Mouse (Mus musculus): Measurements from ENCODE around the gene Gabpb1. TPM values are rescaled to one million over a fixed set of nuclear protein-coding genes. Genes with fewer than 3 reads are reported as not detected.

Gene Gabpb1
- polyA plus RNA-seq, 1 experiment from 2014 or later, result 19.0 TPM

GRCm38 (mm10) chr2:126601918-126602600, 74.1 kb downstream of the Gabpb1 start:
- no peak for ATAC-seq (ENCODE audit: low read depth)
- H3K4me2 ChIP-seq (ENCODE audit: low read depth, low read length), result no peak overlapping the region
- 32% methylated on average over 14 of the region's 14 CpGs for WGBS (ENCODE audit: insufficient replicate concordance)
- peak overlapping the region; percentile 18; the same call in 1 of the 2 replicates for H3K27ac ChIP-seq (ENCODE audit: low read length)
- no peak overlapping the region for H3K9ac ChIP-seq (ENCODE audit: low read depth, low read length)
- H3K27me3 ChIP-seq (ENCODE audit: control insufficient read depth, insufficient read depth, low read depth, low read length), result no peaks in the 10 kb centered on the region
- H3K4me3 ChIP-seq (ENCODE audit: low read depth, low read length), result no peak overlapping the region
- peaks cover 9% of the 10 kb centered on the region for H3K4me1 ChIP-seq (ENCODE audit: control insufficient read depth, low read depth, low read length)
- H3K9me3 ChIP-seq (replicated peaks; ENCODE audit: control insufficient read depth, low read length), result no peaks in the 10 kb centered on the region
- H3K36me3 ChIP-seq (ENCODE audit: control insufficient read depth, insufficient read depth), result no peaks in the 10 kb centered on the region

- Histone ChIP-seq H3K27ac (ENCODE audit: low read length) (no peak overlapping the region), H3K27me3 (ENCODE audit: control insufficient read depth, insufficient read depth, low read depth, low read length) (no peaks in the 10 kb centered on the region), H3K9me3 (replicated peaks; ENCODE audit: control insufficient read depth, low read length) (no peaks in the 10 kb centered on the region), H3K9ac (ENCODE audit: low read depth, low read length) (no peak overlapping the region), H3K36me3 (ENCODE audit: control insufficient read depth, insufficient read depth) (no peaks in the 10 kb centered on the region), H3K4me3 (ENCODE audit: low read depth, low read length) (no peak overlapping the region), H3K4me2 (ENCODE audit: low read depth, low read length) (no peak overlapping the region), H3K4me1 (ENCODE audit: control insufficient read depth, low read depth, low read length) (peaks cover 9% of the 10 kb centered on the region)
- WGBS (ENCODE audit: insufficient replicate concordance), result 53% methylated on average over 14 of the region's 14 CpGs
- ATAC-seq (ENCODE audit: low read depth), result peak; percentile 55
Observed at GRCm38 (mm10) chr2:126600533-126600932, 75.6 kb downstream of the Gabpb1 start.

GRCm38 (mm10) chr2:126599005-126599404, 77.1 kb downstream of the Gabpb1 start:
- H3K27ac ChIP-seq (ENCODE audit: low read length), result no peak overlapping the region
- no peaks in the 10 kb centered on the region for H3K9me3 ChIP-seq (replicated peaks; ENCODE audit: control insufficient read depth, low read length)
- peak; percentile 23; the same call in 1 of the 2 replicates for ATAC-seq (ENCODE audit: low read depth)
- no peak overlapping the region for H3K4me3 ChIP-seq (ENCODE audit: low read depth, low read length)
- H3K4me2 ChIP-seq (ENCODE audit: low read depth, low read length), result no peak overlapping the region
- H3K36me3 ChIP-seq (ENCODE audit: control insufficient read depth, insufficient read depth), result no peaks in the 10 kb centered on the region
- no peak overlapping the region for H3K9ac ChIP-seq (ENCODE audit: low read depth, low read length)
- peaks cover 9% of the 10 kb centered on the region for H3K4me1 ChIP-seq (ENCODE audit: control insufficient read depth, low read depth, low read length)
- WGBS (ENCODE audit: insufficient replicate concordance), result 16% methylated on average over 3 of the region's 3 CpGs
- H3K27me3 ChIP-seq (ENCODE audit: control insufficient read depth, insufficient read depth, low read depth, low read length), result no peaks in the 10 kb centered on the region

GRCm38 (mm10) chr2:126598359-126598758, 77.8 kb downstream of the Gabpb1 start:
- Histone ChIP-seq H3K9ac (ENCODE audit: low read depth, low read length) (no peak overlapping the region), H3K36me3 (ENCODE audit: control insufficient read depth, insufficient read depth) (no peaks in the 10 kb centered on the region), H3K4me3 (ENCODE audit: low read depth, low read length) (no peak overlapping the region), H3K27me3 (ENCODE audit: control insufficient read depth, insufficient read depth, low read depth, low read length) (no peaks in the 10 kb centered on the region), H3K4me2 (ENCODE audit: low read depth, low read length) (no peak overlapping the region), H3K4me1 (ENCODE audit: control insufficient read depth, low read depth, low read length) (peaks cover 9% of the 10 kb centered on the region), H3K9me3 (replicated peaks; ENCODE audit: control insufficient read depth, low read length) (no peaks in the 10 kb centered on the region), H3K27ac (ENCODE audit: low read length) (no peak overlapping the region)
- ATAC-seq (ENCODE audit: low read depth), result no peak
- WGBS (ENCODE audit: insufficient replicate concordance), result 61% methylated on average over 2 of the region's 2 CpGs

GRCm38 (mm10) chr2:126597279-126598241, 78.6 kb downstream of the Gabpb1 start:
- Histone ChIP-seq H3K9me3 (replicated peaks; ENCODE audit: control insufficient read depth, low read length) (no peaks in the 10 kb centered on the region), H3K27ac (ENCODE audit: low read length) (no peak overlapping the region), H3K4me2 (ENCODE audit: low read depth, low read length) (peak overlapping the region; percentile 21), H3K27me3 (ENCODE audit: control insufficient read depth, insufficient read depth, low read depth, low read length) (no peaks in the 10 kb centered on the region), H3K4me1 (ENCODE audit: control insufficient read depth, low read depth, low read length) (peaks cover 9% of the 10 kb centered on the region), H3K9ac (ENCODE audit: low read depth, low read length) (no peak overlapping the region), H3K36me3 (ENCODE audit: control insufficient read depth, insufficient read depth) (no peaks in the 10 kb centered on the region), H3K4me3 (ENCODE audit: low read depth, low read length) (no peak overlapping the region)
- WGBS (ENCODE audit: insufficient replicate concordance), result 62% methylated on average over 20 of the region's 20 CpGs
- ATAC-seq (ENCODE audit: low read depth), result peak; percentile 19; the same call in 1 of the 2 replicates

- peak; percentile 40; the same call in 1 of the 2 replicates for ATAC-seq (ENCODE audit: low read depth)
- Histone ChIP-seq H3K36me3 (ENCODE audit: control insufficient read depth, insufficient read depth) (no peaks in the 10 kb centered on the region), H3K9ac (ENCODE audit: low read depth, low read length) (no peak overlapping the region), H3K27me3 (ENCODE audit: control insufficient read depth, insufficient read depth, low read depth, low read length) (no peaks in the 10 kb centered on the region), H3K4me1 (ENCODE audit: control insufficient read depth, low read depth, low read length) (peaks cover 9% of the 10 kb centered on the region), H3K4me3 (ENCODE audit: low read depth, low read length) (no peak overlapping the region), H3K9me3 (replicated peaks; ENCODE audit: control insufficient read depth, low read length) (no peaks in the 10 kb centered on the region), H3K27ac (ENCODE audit: low read length) (no peak overlapping the region), H3K4me2 (ENCODE audit: low read depth, low read length) (no peak overlapping the region)
- 69% methylated on average over 7 of the region's 7 CpGs for WGBS (ENCODE audit: insufficient replicate concordance)
Observed at GRCm38 (mm10) chr2:126596347-126597072, 79.6 kb downstream of the Gabpb1 start.

- Histone ChIP-seq H3K9me3 (replicated peaks; ENCODE audit: control insufficient read depth, low read length) (no peaks in the 10 kb centered on the region), H3K4me3 (ENCODE audit: low read depth, low read length) (peak overlapping the region; percentile 17; the same call in 1 of the 2 replicates), H3K27ac (ENCODE audit: low read length) (no peak overlapping the region), H3K36me3 (ENCODE audit: control insufficient read depth, insufficient read depth) (no peaks in the 10 kb centered on the region), H3K9ac (ENCODE audit: low read depth, low read length) (no peak overlapping the region), H3K4me1 (ENCODE audit: control insufficient read depth, low read depth, low read length) (peaks cover 7% of the 10 kb centered on the region), H3K4me2 (ENCODE audit: low read depth, low read length) (peak overlapping the region; percentile 37), H3K27me3 (ENCODE audit: control insufficient read depth, insufficient read depth, low read depth, low read length) (no peaks in the 10 kb centered on the region)
- ATAC-seq (ENCODE audit: low read depth), result 0 out of 2 replicates have a peak, but pooled peaks have one; percentile 15
- WGBS (ENCODE audit: insufficient replicate concordance), result 31% methylated on average over 26 of the region's 26 CpGs
Observed at GRCm38 (mm10) chr2:126593831-126594610, 82.1 kb downstream of the Gabpb1 start.

GRCm38 (mm10) chr2:126591304-126591703, 84.8 kb downstream of the Gabpb1 start:
- ATAC-seq (ENCODE audit: low read depth), result no peak
- WGBS (ENCODE audit: insufficient replicate concordance), result 70% methylated on average over 4 of the region's 4 CpGs
- Histone ChIP-seq H3K9me3 (replicated peaks; ENCODE audit: control insufficient read depth, low read length) (no peaks in the 10 kb centered on the region), H3K9ac (ENCODE audit: low read depth, low read length) (no peak overlapping the region), H3K4me1 (ENCODE audit: control insufficient read depth, low read depth, low read length) (no peaks in the 10 kb centered on the region), H3K27ac (ENCODE audit: low read length) (no peak overlapping the region), H3K36me3 (ENCODE audit: control insufficient read depth, insufficient read depth) (peaks cover 7% of the 10 kb centered on the region), H3K4me2 (ENCODE audit: low read depth, low read length) (no peak overlapping the region), H3K27me3 (ENCODE audit: control insufficient read depth, insufficient read depth, low read depth, low read length) (no peaks in the 10 kb centered on the region), H3K4me3 (ENCODE audit: low read depth, low read length) (no peak overlapping the region)

Measured in liver, embryonic 16.5 days (tissue).